Comparison of ENCODE assay signal across 12 mouse cellular contexts in the genomic region with DNA sequence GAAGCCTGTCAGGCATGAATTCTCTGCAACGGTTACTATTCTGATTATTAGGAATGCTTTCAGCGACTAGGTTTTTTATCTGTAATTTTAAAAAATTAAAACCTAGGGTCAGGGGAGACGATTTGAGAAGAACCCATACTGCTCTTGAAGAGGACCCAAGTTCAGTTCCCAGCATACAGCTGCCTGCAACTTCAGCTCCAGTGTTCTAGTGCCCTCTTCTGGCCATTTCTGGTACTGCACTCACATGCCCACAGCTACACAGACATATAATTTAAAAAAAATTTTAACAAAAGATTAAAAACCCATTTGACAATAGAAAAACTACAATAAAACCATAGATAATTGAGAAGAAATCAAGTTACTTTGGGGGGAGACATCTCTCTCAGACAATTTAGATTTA. TPM values are rescaled to one million over a fixed set of nuclear protein-coding genes. Genes with fewer than 3 reads are reported as not detected.
DNase-seq lines count a peak whose midpoint lies in the region; ATAC-seq and TF ChIP-seq lines count a peak whose summit lies in the region.
"Had no signal": no experiment of that assay in that cellular context is flagged by ENCODE, and none has a peak within 500 bp of the region (broad histone marks: within the 10 kb centered on the region; RNA-seq: fewer than 3 reads in every experiment).

No protein-coding gene starts in this region.

- H3K9ac ChIP-seq in hindbrain, postnatal 0 days (replicated peaks; ENCODE audit: low read length): no peak overlapping the region
- no peak overlapping the region for H3K9ac ChIP-seq in hindbrain, embryonic 16.5 days (ENCODE audit: low read depth, low read length)
- H3K9ac ChIP-seq in ES-E14 (ENCODE audit: insufficient read depth, low read depth, low read length, poor library complexity, severe bottlenecking): no peak overlapping the region
- H3K9ac ChIP-seq in liver, postnatal 0 days (replicated peaks): no peak overlapping the region
- H3K9ac ChIP-seq in forebrain, embryonic 14.5 days (ENCODE audit: low read length): no peak overlapping the region
- H3K9ac ChIP-seq: hindbrain, embryonic 13.5 days; limb, embryonic 12.5 days had no signal

- no peak for DNase-seq in hindbrain, postnatal 0 days (ENCODE audit: low spot score)
- DNase-seq in 3T3-L1 (ENCODE audit: low read depth, low spot score) (peak; percentile 24), ES-E14 (ENCODE audit: low read depth, low spot score) (no peak)
- DNase-seq in liver, postnatal 0 days: peak; percentile 47
- DNase-seq in frontal cortex, adult 2 months (ENCODE audit: extremely low spot score in 1 of 2, low spot score in 1 of 2): no peak
- DNase-seq in forebrain, embryonic 14.5 days (ENCODE audit: low spot score): no peak
- DNase-seq in layer of hippocampus, postnatal 36 days: no peak

- TF ChIP-seq CTCF in hindbrain, postnatal 0 days (IDR thresholded peaks at IDR 0.05; ENCODE audit: low read depth): peak; percentile 54
- peak; percentile 76 for TF ChIP-seq CTCF in liver, postnatal 0 days (IDR thresholded peaks at IDR 0.05; ENCODE audit: low read depth)

- no peaks in the 10 kb centered on the region for H3K27me3 ChIP-seq in hindbrain, postnatal 0 days (ENCODE audit: insufficient read depth, low read length)
- no peaks in the 10 kb centered on the region for H3K27me3 ChIP-seq in hindbrain, embryonic 16.5 days (replicated peaks; ENCODE audit: control insufficient read depth, insufficient read depth, low read length)
- H3K27me3 ChIP-seq in liver, postnatal 0 days (ENCODE audit: insufficient read depth, low read length): no peaks in the 10 kb centered on the region
- H3K27me3 ChIP-seq in forebrain, embryonic 14.5 days (replicated peaks; ENCODE audit: control insufficient read depth, insufficient read depth, low read length): no peaks in the 10 kb centered on the region
- H3K27me3 ChIP-seq: hindbrain, embryonic 13.5 days; limb, embryonic 12.5 days had no signal

- in situ Hi-C loops in ES-E14 (cut with MboI; ENCODE audit: low sequenced_read_pairs in 2 of 2, unreplicated experiment in 2 of 2): loop anchor here in 1 of 2 experiments (25.0 kb wide), 1 partner anchor 278 kb away; a partner anchor contains a TSS

- H3K27ac ChIP-seq in hindbrain, postnatal 0 days: no peak overlapping the region
- H3K27ac ChIP-seq in hindbrain, embryonic 16.5 days (ENCODE audit: low read depth, low read length): no peak overlapping the region
- H3K27ac ChIP-seq in ES-E14 (ENCODE audit: insufficient read depth, low read depth, low read length, poor library complexity, severe bottlenecking): no peak overlapping the region
- no peak overlapping the region for H3K27ac ChIP-seq in liver, postnatal 0 days (ENCODE audit: low read depth)
- H3K27ac ChIP-seq in forebrain, embryonic 14.5 days (ENCODE audit: low read depth, low read length): no peak overlapping the region
- H3K27ac ChIP-seq: hindbrain, embryonic 13.5 days; limb, embryonic 12.5 days had no signal

- H3K36me3 ChIP-seq in hindbrain, postnatal 0 days (ENCODE audit: insufficient read depth, low read length): no peaks in the 10 kb centered on the region
- no peaks in the 10 kb centered on the region for H3K36me3 ChIP-seq in hindbrain, embryonic 16.5 days (ENCODE audit: control insufficient read depth, insufficient read depth, low read length)
- no peaks in the 10 kb centered on the region for H3K36me3 ChIP-seq in ES-E14 (ENCODE audit: control insufficient read depth, insufficient read depth, low read length, poor library complexity, severe bottlenecking)
- H3K36me3 ChIP-seq in liver, postnatal 0 days (replicated peaks; ENCODE audit: insufficient read depth, low read length): no peaks in the 10 kb centered on the region
- H3K36me3 ChIP-seq in forebrain, embryonic 14.5 days (ENCODE audit: control insufficient read depth, insufficient read depth, low read length): no peaks in the 10 kb centered on the region
- H3K36me3 ChIP-seq: hindbrain, embryonic 13.5 days; limb, embryonic 12.5 days had no signal

- ATAC-seq in hindbrain, postnatal 0 days: no peak
- ATAC-seq in hindbrain, embryonic 16.5 days: no peak
- ATAC-seq in liver, postnatal 0 days: no peak
- no peak for ATAC-seq in forebrain, embryonic 14.5 days
- ATAC-seq: forebrain, embryonic 16.5 days had no signal

- no peak overlapping the region for H3K4me2 ChIP-seq in hindbrain, postnatal 0 days (ENCODE audit: low read depth, low read length)
- no peak overlapping the region for H3K4me2 ChIP-seq in hindbrain, embryonic 16.5 days (ENCODE audit: low read length)
- no peak overlapping the region for H3K4me2 ChIP-seq in liver, postnatal 0 days (ENCODE audit: low read depth, low read length)
- no peak overlapping the region for H3K4me2 ChIP-seq in forebrain, embryonic 14.5 days (ENCODE audit: low read length)
- H3K4me2 ChIP-seq: hindbrain, embryonic 13.5 days; limb, embryonic 12.5 days had no signal

- no peak overlapping the region for H3K4me3 ChIP-seq in hindbrain, postnatal 0 days (ENCODE audit: low read length)
- no peak overlapping the region for H3K4me3 ChIP-seq in hindbrain, embryonic 16.5 days (ENCODE audit: low read length)
- H3K4me3 ChIP-seq in ES-E14 (ENCODE audit: insufficient read depth in 1 of 2, low read depth in 1 of 2, low read length in 2 of 2, poor library complexity in 1 of 2, severe bottlenecking in 1 of 2): no peak overlapping the region
- H3K4me3 ChIP-seq in liver, postnatal 0 days (ENCODE audit: low read depth, low read length): no peak overlapping the region
- H3K4me3 ChIP-seq in forebrain, embryonic 14.5 days (ENCODE audit: low read depth, low read length): no peak overlapping the region
- H3K4me3 ChIP-seq: hindbrain, embryonic 13.5 days; limb, embryonic 12.5 days; megakaryocyte, embryonic 14.5 days had no signal

- WGBS in hindbrain, postnatal 0 days: 95% methylated on average over 3 of the region's 3 CpGs
- 88% methylated on average over 3 of the region's 3 CpGs for WGBS in hindbrain, embryonic 16.5 days
- 84% methylated on average over 3 of the region's 3 CpGs for WGBS in liver, postnatal 0 days (ENCODE audit: insufficient replicate concordance)
- 91% methylated on average over 3 of the region's 3 CpGs for WGBS in forebrain, embryonic 14.5 days

- no peaks in the 10 kb centered on the region for H3K9me3 ChIP-seq in hindbrain, postnatal 0 days (ENCODE audit: low read length)
- 0 out of 2 replicates have a peak, but pooled peaks cover 2% of the 10 kb centered on the region for H3K9me3 ChIP-seq in hindbrain, embryonic 16.5 days (ENCODE audit: control insufficient read depth, low read length)
- no peaks in the 10 kb centered on the region for H3K9me3 ChIP-seq in ES-E14 (ENCODE audit: control insufficient read depth, insufficient read depth, low read depth, low read length)
- H3K9me3 ChIP-seq in liver, postnatal 0 days (ENCODE audit: low read length): peaks cover 4% of the 10 kb centered on the region
- no peaks in the 10 kb centered on the region; the same call in 1 of the 2 replicates for H3K9me3 ChIP-seq in forebrain, embryonic 14.5 days (replicated peaks; ENCODE audit: control insufficient read depth, low read length)

- H3K4me1 ChIP-seq in hindbrain, postnatal 0 days (ENCODE audit: insufficient read depth, low read length): no peaks in the 10 kb centered on the region
- no peaks in the 10 kb centered on the region for H3K4me1 ChIP-seq in hindbrain, embryonic 16.5 days (ENCODE audit: control insufficient read depth, insufficient read depth, low read depth, low read length)
- no peaks in the 10 kb centered on the region for H3K4me1 ChIP-seq in ES-E14 (ENCODE audit: control insufficient read depth in 2 of 2, insufficient read depth in 2 of 2, low read length in 2 of 2, poor library complexity in 1 of 2)
- no peaks in the 10 kb centered on the region for H3K4me1 ChIP-seq in liver, postnatal 0 days (ENCODE audit: insufficient read depth)
- H3K4me1 ChIP-seq in forebrain, embryonic 14.5 days (ENCODE audit: control insufficient read depth, insufficient read depth, low read length): no peaks in the 10 kb centered on the region
- H3K4me1 ChIP-seq: hindbrain, embryonic 13.5 days; limb, embryonic 12.5 days had no signal

- TF ChIP-seq EP300 in liver, postnatal 0 days (IDR thresholded peaks at IDR 0.05; ENCODE audit: low read depth): no peak

TF ChIP-seq in ES-E14, 5 proteins besides CTCF, POLR2A, EP300 and RAD21:
- TF ChIP-seq ZC3H11A (IDR thresholded peaks at IDR 0.05; ENCODE audit: borderline replicate concordance, low read depth, low read length) (peak; percentile 60; the same call in 1 of the 2 replicates), HCFC1 (IDR thresholded peaks at IDR 0.05; ENCODE audit: borderline replicate concordance, insufficient read depth, low read length) (no peak), ZNF384 (IDR thresholded peaks at IDR 0.05; ENCODE audit: low read depth, low read length) (no peak)

RNA-seq across cellular contexts. Expression of a gene that starts 20.5 kb away (rescaled TPM):
- total RNA-seq in hindbrain, postnatal 0 days (2014; rRNA removed): 54.2 and 54.5 TPM in 2 replicates
- 8.7 and 9.9 TPM in 2 replicates for polyA plus RNA-seq in hindbrain, postnatal 0 days (2015; fragmentation: Nextera tagmentation; extraction: Ambion mirVana)
- polyA plus RNA-seq in hindbrain, embryonic 16.5 days (2015; fragmentation: Nextera tagmentation; extraction: Ambion mirVana): 8.3 and 8.4 TPM in 2 replicates
- total RNA-seq in ES-E14 (2012; rRNA removed): 1.1 and 1.6 TPM in 2 replicates
- polyA plus RNA-seq in liver, postnatal 0 days (2015; fragmentation: Nextera tagmentation; extraction: Ambion mirVana): 2.7 and 2.8 TPM in 2 replicates
- polyA plus RNA-seq in frontal cortex, adult 2 months (2012; rRNA removed): 15.0 and 16.7 TPM in 2 replicates
- polyA plus RNA-seq in forebrain, embryonic 14.5 days (2014; fragmentation: Nextera tagmentation; extraction: Ambion mirVana): 14.4 and 15.0 TPM in 2 replicates
- 10 to 100 TPM; 32.6 to 33.5 TPM for total RNA-seq in layer of hippocampus, postnatal 36 days (2021)

Comparison
In these comparisons a context has a peak if more than half of its experiments do, and no peak if none do; other contexts are left out.
1. DNase-seq: peak in 3T3-L1 (single experiment) and liver, postnatal 0 days (single experiment); none in hindbrain, postnatal 0 days (single experiment), ES-E14 (single experiment), frontal cortex, adult 2 months (0 of 2), forebrain, embryonic 14.5 days (single experiment) and layer of hippocampus, postnatal 36 days (0 of 2).